Mouse (Mus musculus): ENCODE data around the gene Icam1. TPM values are rescaled to one million over a fixed set of nuclear protein-coding genes. Genes with fewer than 3 reads are reported as not detected.
"Not testable (repeated sequence)": the region's sequence is repeated elsewhere in the genome, so short reads cannot be mapped to it uniquely, and the experiment has no call there.

The Icam1 gene
- polyA plus RNA-seq, 1 experiment from 2014 or later = 76.2 TPM

DNA sequence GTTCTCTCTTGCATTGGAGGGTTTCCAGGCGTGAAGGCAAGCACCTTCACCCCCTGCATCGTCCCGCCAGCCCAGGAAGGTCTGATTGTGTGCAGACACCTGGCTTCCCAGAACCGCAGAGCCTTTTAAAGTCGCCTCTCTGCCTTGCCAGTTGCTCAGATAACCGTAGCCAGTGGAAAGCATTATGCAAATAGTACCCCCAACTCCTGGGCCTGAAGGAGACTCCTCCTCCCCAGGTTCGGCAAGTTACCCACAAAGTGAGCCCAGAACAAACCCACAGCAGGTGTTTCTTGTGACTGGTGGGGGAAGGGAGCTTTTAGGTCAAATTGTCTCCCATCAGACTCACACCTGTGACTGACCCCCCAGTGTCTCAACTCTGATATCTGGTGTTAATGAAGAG lies 27.8 kb upstream of the Icam1 start:
- Histone ChIP-seq H3K4me3 (ENCODE audit: low read length) (no peak overlapping the region), H3K4me1 (replicated peaks; ENCODE audit: control insufficient read depth, insufficient read depth, low read length) (peaks cover 52% of the 10 kb centered on the region), H3K27ac (ENCODE audit: low read length) (peak overlapping the region; percentile 36; the same call in 1 of the 2 replicates), H3K36me3 (ENCODE audit: control insufficient read depth, insufficient read depth, low read length) (no peaks in the 10 kb centered on the region), H3K9me3 (ENCODE audit: control insufficient read depth, low read length) (no peaks in the 10 kb centered on the region), H3K4me2 (ENCODE audit: low read depth, low read length) (no peak overlapping the region), H3K9ac (ENCODE audit: low read length) (no peak overlapping the region), H3K27me3 (ENCODE audit: control insufficient read depth, insufficient read depth, low read depth, low read length) (no peaks in the 10 kb centered on the region)
- no peak for ATAC-seq (ENCODE audit: low read depth)
- 34% methylated on average over 7 of the region's 7 CpGs for WGBS

- Histone ChIP-seq H3K9me3 (ENCODE audit: control insufficient read depth, low read length) (no peaks in the 10 kb centered on the region), H3K27ac (ENCODE audit: low read length) (peak overlapping the region; percentile 71), H3K4me2 (ENCODE audit: low read depth, low read length) (peak overlapping the region; percentile 42), H3K36me3 (ENCODE audit: control insufficient read depth, insufficient read depth, low read length) (no peaks in the 10 kb centered on the region), H3K4me3 (ENCODE audit: low read length) (no peak overlapping the region), H3K4me1 (replicated peaks; ENCODE audit: control insufficient read depth, insufficient read depth, low read length) (peaks cover 53% of the 10 kb centered on the region), H3K9ac (ENCODE audit: low read length) (peak overlapping the region; percentile 39), H3K27me3 (ENCODE audit: control insufficient read depth, insufficient read depth, low read depth, low read length) (no peaks in the 10 kb centered on the region)
- peak; percentile 34; the same call in 1 of the 2 replicates for ATAC-seq (ENCODE audit: low read depth)
- WGBS = 4% methylated on average over 10 of the region's 10 CpGs
Measured at GRCm38 (mm10) chr9:20990861-20991260, 24.9 kb upstream of the Icam1 start.

- Histone ChIP-seq H3K27ac (ENCODE audit: low read length) (peak overlapping the region; percentile 83; the same call in 1 of the 2 replicates), H3K4me2 (ENCODE audit: low read depth, low read length) (no peak overlapping the region), H3K4me1 (replicated peaks; ENCODE audit: control insufficient read depth, insufficient read depth, low read length) (peaks cover 51% of the 10 kb centered on the region), H3K27me3 (ENCODE audit: control insufficient read depth, insufficient read depth, low read depth, low read length) (no peaks in the 10 kb centered on the region), H3K4me3 (ENCODE audit: low read length) (no peak overlapping the region), H3K9me3 (ENCODE audit: control insufficient read depth, low read length) (no peaks in the 10 kb centered on the region), H3K9ac (ENCODE audit: low read length) (no peak overlapping the region), H3K36me3 (ENCODE audit: control insufficient read depth, insufficient read depth, low read length) (no peaks in the 10 kb centered on the region)
- ATAC-seq (ENCODE audit: low read depth) = no peak
- 86% methylated on average over 4 of the region's 4 CpGs for WGBS
Measured at GRCm38 (mm10) chr9:20991587-20991986, 24.2 kb upstream of the Icam1 start.

DNA sequence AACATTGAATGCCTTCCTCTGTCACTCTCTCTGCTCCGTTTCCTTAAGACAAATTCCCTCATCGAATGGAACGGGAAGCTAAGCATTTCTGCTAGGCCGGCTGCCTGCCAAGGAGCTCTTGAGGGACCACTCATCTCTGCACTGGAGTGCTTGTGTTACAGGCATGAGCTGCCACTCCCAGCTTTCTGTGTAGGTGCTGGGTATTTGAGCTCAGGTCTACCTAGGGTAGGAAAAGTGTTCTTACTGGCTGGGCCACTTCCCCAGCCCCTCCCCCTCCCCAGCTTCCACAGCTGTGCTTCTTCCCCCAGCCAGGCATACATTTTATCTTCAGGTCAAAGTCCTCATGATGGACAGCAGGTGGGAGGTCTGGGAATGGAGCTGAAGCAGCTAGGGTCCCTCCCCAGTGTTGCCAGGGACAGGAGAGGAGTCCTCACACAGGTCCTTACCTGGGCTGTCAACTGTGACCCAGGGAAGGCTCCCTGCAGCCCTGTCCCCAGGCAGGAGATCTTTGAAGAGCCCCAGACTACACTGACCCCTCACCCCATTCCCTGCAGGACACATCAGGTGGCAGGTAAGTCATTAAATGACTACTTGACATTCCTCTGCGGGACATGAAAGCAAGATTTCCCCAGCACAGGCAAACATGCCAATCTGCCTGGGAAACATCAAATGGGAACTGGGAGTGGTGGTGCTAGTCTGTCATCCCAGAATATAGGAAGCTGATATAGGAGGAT lies 22.5 kb upstream of the Icam1 start:
- no peak overlapping the region for H3K9ac ChIP-seq (ENCODE audit: low read length)
- no peaks in the 10 kb centered on the region for H3K27me3 ChIP-seq (ENCODE audit: control insufficient read depth, insufficient read depth, low read depth, low read length)
- 28% methylated on average over 5 of the region's 5 CpGs for WGBS
- peak overlapping the region; percentile 92 for H3K27ac ChIP-seq (ENCODE audit: low read length)
- peaks cover 37% of the 10 kb centered on the region for H3K4me1 ChIP-seq (replicated peaks; ENCODE audit: control insufficient read depth, insufficient read depth, low read length)
- no peaks in the 10 kb centered on the region for H3K9me3 ChIP-seq (ENCODE audit: control insufficient read depth, low read length)
- no peaks in the 10 kb centered on the region for H3K36me3 ChIP-seq (ENCODE audit: control insufficient read depth, insufficient read depth, low read length)
- no peak overlapping the region for H3K4me3 ChIP-seq (ENCODE audit: low read length)
- peak overlapping the region; percentile 30; the same call in 1 of the 2 replicates for H3K4me2 ChIP-seq (ENCODE audit: low read depth, low read length)
- peak; percentile 91 for ATAC-seq (ENCODE audit: low read depth)

DNA sequence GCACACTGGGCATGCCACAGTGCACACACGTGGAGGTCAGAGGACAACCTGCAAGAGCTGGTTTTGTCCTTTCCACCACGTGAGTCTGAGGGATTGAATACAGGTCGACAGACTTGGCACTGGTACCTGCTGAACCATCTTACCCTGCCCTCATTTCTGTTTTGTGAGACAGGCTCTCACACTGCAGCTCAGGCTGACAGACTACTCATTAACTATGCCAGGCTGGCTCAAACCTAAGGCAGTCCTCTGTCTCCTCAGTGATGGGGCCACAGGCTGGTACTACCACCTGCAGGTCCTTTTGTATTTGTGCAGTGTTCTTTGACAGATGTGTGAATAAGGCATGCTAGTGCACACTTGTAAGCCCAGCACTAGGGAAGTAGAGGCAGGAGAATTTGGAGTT lies 20.7 kb upstream of the Icam1 start:
- H3K4me1 ChIP-seq (replicated peaks; ENCODE audit: control insufficient read depth, insufficient read depth, low read length) = peaks cover 27% of the 10 kb centered on the region
- no peaks in the 10 kb centered on the region for H3K27me3 ChIP-seq (ENCODE audit: control insufficient read depth, insufficient read depth, low read depth, low read length)
- H3K4me2 ChIP-seq (ENCODE audit: low read depth, low read length) = no peak overlapping the region
- H3K36me3 ChIP-seq (ENCODE audit: control insufficient read depth, insufficient read depth, low read length) = no peaks in the 10 kb centered on the region
- no peak overlapping the region for H3K9ac ChIP-seq (ENCODE audit: low read length)
- no peak overlapping the region for H3K4me3 ChIP-seq (ENCODE audit: low read length)
- no peaks in the 10 kb centered on the region for H3K9me3 ChIP-seq (ENCODE audit: control insufficient read depth, low read length)
- WGBS = 57% methylated on average over 3 of the region's 3 CpGs
- H3K27ac ChIP-seq (ENCODE audit: low read length) = no peak overlapping the region
- no peak for ATAC-seq (ENCODE audit: low read depth)

- Histone ChIP-seq H3K9ac (ENCODE audit: low read length) (no peak overlapping the region), H3K36me3 (ENCODE audit: control insufficient read depth, insufficient read depth, low read length) (no peaks in the 10 kb centered on the region), H3K9me3 (ENCODE audit: control insufficient read depth, low read length) (no peaks in the 10 kb centered on the region), H3K27ac (ENCODE audit: low read length) (no peak overlapping the region), H3K4me2 (ENCODE audit: low read depth, low read length) (no peak overlapping the region), H3K27me3 (ENCODE audit: control insufficient read depth, insufficient read depth, low read depth, low read length) (no peaks in the 10 kb centered on the region), H3K4me1 (replicated peaks; ENCODE audit: control insufficient read depth, insufficient read depth, low read length) (peaks cover 18% of the 10 kb centered on the region), H3K4me3 (ENCODE audit: low read length) (no peak overlapping the region)
- 79% methylated on average over 8 of the region's 8 CpGs for WGBS
- ATAC-seq (ENCODE audit: low read depth) = no peak
Measured at GRCm38 (mm10) chr9:20997065-20997464, 18.7 kb upstream of the Icam1 start.

DNA sequence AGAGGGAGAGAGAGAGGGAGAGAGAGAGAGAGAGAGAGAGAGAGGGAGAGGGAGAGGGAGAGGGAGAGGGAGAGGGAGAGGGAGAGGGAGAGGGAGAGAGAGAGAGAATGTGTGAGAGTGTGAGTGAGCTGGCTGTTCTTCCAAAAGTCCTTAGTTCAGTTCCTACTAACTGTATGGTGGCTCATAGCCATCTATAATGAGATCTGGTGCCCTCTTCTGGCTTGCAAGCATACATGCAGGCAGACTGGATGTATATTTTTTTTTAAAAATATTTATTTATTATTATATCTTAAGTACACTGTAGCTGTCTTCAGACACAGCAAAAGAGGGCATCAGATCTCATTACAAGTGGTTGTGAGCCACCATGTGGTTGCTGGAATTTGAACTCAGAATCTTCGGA lies 17.4 kb upstream of the Icam1 start:
- not testable (repeated sequence) for H3K27me3 ChIP-seq (ENCODE audit: control insufficient read depth, insufficient read depth, low read depth, low read length); H3K27ac ChIP-seq (ENCODE audit: low read length); H3K36me3 ChIP-seq (ENCODE audit: control insufficient read depth, insufficient read depth, low read length); H3K4me2 ChIP-seq (ENCODE audit: low read depth, low read length); H3K9me3 ChIP-seq (ENCODE audit: control insufficient read depth, low read length); H3K4me3 ChIP-seq (ENCODE audit: low read length); H3K9ac ChIP-seq (ENCODE audit: low read length); ATAC-seq (ENCODE audit: low read depth)
- WGBS = 63% methylated on average over 1 of the region's 1 CpGs
- H3K4me1 ChIP-seq (replicated peaks; ENCODE audit: control insufficient read depth, insufficient read depth, low read length) = peaks cover 16% of the 10 kb centered on the region

GRCm38 (mm10) chr9:21000811-21001210 lies 15.0 kb upstream of the Icam1 start:
- Histone ChIP-seq H3K4me3 (ENCODE audit: low read length) (no peak overlapping the region), H3K27me3 (ENCODE audit: control insufficient read depth, insufficient read depth, low read depth, low read length) (no peaks in the 10 kb centered on the region), H3K36me3 (ENCODE audit: control insufficient read depth, insufficient read depth, low read length) (peaks cover 5% of the 10 kb centered on the region), H3K4me1 (replicated peaks; ENCODE audit: control insufficient read depth, insufficient read depth, low read length) (peaks cover 11% of the 10 kb centered on the region), H3K9me3 (ENCODE audit: control insufficient read depth, low read length) (no peaks in the 10 kb centered on the region), H3K4me2 (ENCODE audit: low read depth, low read length) (no peak overlapping the region), H3K9ac (ENCODE audit: low read length) (0 out of 2 replicates have a peak overlapping the region, but pooled peaks have one; percentile 2), H3K27ac (ENCODE audit: low read length) (no peak overlapping the region)
- ATAC-seq (ENCODE audit: low read depth) = no peak

DNA sequence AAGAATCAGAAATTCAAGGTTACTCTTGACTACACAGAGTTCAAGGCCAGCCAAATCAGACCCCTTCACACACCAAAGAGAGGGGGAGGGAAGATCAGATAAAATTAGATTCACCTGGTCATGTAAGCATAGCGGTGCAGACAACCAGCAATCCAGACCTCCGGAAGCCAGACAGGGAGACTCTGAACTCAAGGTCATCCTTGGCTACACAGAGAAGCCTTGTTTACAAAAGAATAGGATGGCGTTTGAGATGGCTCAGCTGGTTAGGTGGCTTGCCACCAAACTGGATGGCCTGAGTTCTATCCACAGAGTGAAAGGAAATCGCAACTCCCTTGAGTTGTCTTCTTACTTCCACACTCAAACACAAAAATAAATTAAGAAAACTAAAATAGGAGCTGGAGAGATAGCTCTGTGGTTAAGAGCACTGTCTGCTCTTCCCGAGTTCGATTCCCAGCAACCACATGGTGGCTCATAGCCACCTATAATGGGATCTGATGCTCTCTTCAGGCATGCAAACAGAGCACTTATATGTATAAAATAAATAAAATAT lies 14.1 kb upstream of the Icam1 start:
- Histone ChIP-seq H3K27me3 (ENCODE audit: control insufficient read depth, insufficient read depth, low read depth, low read length) (no peaks in the 10 kb centered on the region), H3K4me2 (ENCODE audit: low read depth, low read length) (no peak overlapping the region)
- WGBS = 43% methylated on average over 6 of the region's 6 CpGs

More for the DNA sequence above, 14.1 kb upstream of the Icam1 start:
- no peak overlapping the region for H3K9ac ChIP-seq (ENCODE audit: low read length)
- no peak for ATAC-seq (ENCODE audit: low read depth)
- H3K4me1 ChIP-seq (replicated peaks; ENCODE audit: control insufficient read depth, insufficient read depth, low read length) = peaks cover 11% of the 10 kb centered on the region
- no peak overlapping the region for H3K4me3 ChIP-seq (ENCODE audit: low read length)
- H3K9me3 ChIP-seq (ENCODE audit: control insufficient read depth, low read length) = no peaks in the 10 kb centered on the region
- H3K36me3 ChIP-seq (ENCODE audit: control insufficient read depth, insufficient read depth, low read length) = peaks cover 12% of the 10 kb centered on the region
- no peak overlapping the region for H3K27ac ChIP-seq (ENCODE audit: low read length)
